Mouse (Mus musculus) lung, adult 18-20 months (tissue): Measurements from ENCODE around the gene Supt20.

Experiments used
- DNase-seq, 2 experiments: peaks; one replicate each; pipeline ENCODE4 v3.0.0; 2022; ENCODE audit warnings: mixed read lengths in 2 of 2

Gene Supt20

GRCm38 (mm10) chr3:54692202-54693055 is at the start of gene Supt20:
Gene Supt20 (plus strand): TSS chr3:54692807.
- DNase-seq = peak; percentile 94

- DNase-seq = no peak
These were observed 49.8 kb upstream of the Supt20 start for GRCm38 (mm10) chr3:54642851-54643250.

GRCm38 (mm10) chr3:54647583-54647982 is 45.0 kb upstream of the Supt20 start:
- no peak for DNase-seq

GRCm38 (mm10) chr3:54651576-54651975 is 41.0 kb upstream of the Supt20 start:
- no peak for DNase-seq

- no peak for DNase-seq
These were observed 38.4 kb upstream of the Supt20 start for GRCm38 (mm10) chr3:54654169-54654568.

GRCm38 (mm10) chr3:54657090-54657489 is 35.5 kb upstream of the Supt20 start:
- no peak for DNase-seq

- DNase-seq = no peak
These were observed 34.5 kb upstream of the Supt20 start for GRCm38 (mm10) chr3:54657888-54658626.

- DNase-seq = no peak
These were observed 32.9 kb upstream of the Supt20 start for GRCm38 (mm10) chr3:54659736-54660135.

GRCm38 (mm10) chr3:54662411-54662810 is 30.2 kb upstream of the Supt20 start:
- DNase-seq = no peak

- DNase-seq = no peak
These were observed 24.5 kb upstream of the Supt20 start for GRCm38 (mm10) chr3:54668141-54668540.

GRCm38 (mm10) chr3:54668722-54669121 is 23.9 kb upstream of the Supt20 start:
- no peak for DNase-seq

GRCm38 (mm10) chr3:54669559-54669958 is 23.0 kb upstream of the Supt20 start:
- no peak for DNase-seq

GRCm38 (mm10) chr3:54672111-54672510 is 20.5 kb upstream of the Supt20 start:
- no peak for DNase-seq

- peak in 1 of 2 experiments; percentile 12 for DNase-seq
These were observed 19.8 kb upstream of the Supt20 start for GRCm38 (mm10) chr3:54672557-54673529.

GRCm38 (mm10) chr3:54676818-54677217 is 15.8 kb upstream of the Supt20 start:
- DNase-seq = no peak

GRCm38 (mm10) chr3:54681310-54682204 is 11.1 kb upstream of the Supt20 start:
- DNase-seq = no peak

GRCm38 (mm10) chr3:54685202-54685601 is 7.4 kb upstream of the Supt20 start:
- DNase-seq = no peak

- DNase-seq = peak in 1 of 2 experiments; percentile 38
These were observed 5.4 kb upstream of the Supt20 start for GRCm38 (mm10) chr3:54687245-54687644.

GRCm38 (mm10) chr3:54689091-54689490 is 3.5 kb upstream of the Supt20 start:
- no peak for DNase-seq

- no peak for DNase-seq
These were observed 429 bp downstream of the Supt20 start for GRCm38 (mm10) chr3:54693056-54693415.

- DNase-seq = no peak
These were observed 7.2 kb downstream of the Supt20 start for GRCm38 (mm10) chr3:54699759-54700301.
